Mouse (Mus musculus) limb, embryonic 12.5 days (tissue): ENCODE results near the gene Efhd2. TPM values are rescaled to one million over a fixed set of nuclear protein-coding genes. Genes with fewer than 3 reads are reported as not detected.

Source experiments
- ATAC-seq: fragments of 200-750 bp; cut with Nextera tagmentation; 2 replicates; pipeline ENCODE4 v1.8.0; 2017; ENCODE audit warnings: low read depth, moderate TSS enrichment; ENCODE audit not compliant: insufficient number of reproducible peaks, insufficient read depth, low FRiP score, low TSS enrichment
- H3K27ac ChIP-seq: fragments of 300-500 bp; sonication (generic); 2 replicates; pipeline ENCODE4 v1.5.1; 2016; ENCODE audit warnings: mild to moderate bottlenecking, moderate library complexity
- H3K27me3 ChIP-seq: fragments of 300-500 bp; sonication (generic); 2 replicates; pipeline ENCODE4 v1.6.1; 2016; ENCODE audit warnings: mild to moderate bottlenecking, moderate library complexity
- H3K36me3 ChIP-seq: fragments of 300-500 bp; sonication (generic); 2 replicates; pipeline ENCODE4 v1.6.1; 2016; ENCODE audit warnings: mild to moderate bottlenecking, moderate library complexity
- H3K4me1 ChIP-seq: fragments of 300-500 bp; sonication (generic); replicated peaks from 2 replicates; pipeline ENCODE4 v1.6.1; 2016
- H3K4me2 ChIP-seq: fragments of 300-500 bp; sonication (generic); 2 replicates; pipeline ENCODE4 v1.6.1; 2016; ENCODE audit warnings: mild to moderate bottlenecking, moderate library complexity
- H3K4me3 ChIP-seq: fragments of 300-500 bp; sonication (generic); replicated peaks from 2 replicates; pipeline ENCODE4 v1.5.1; 2016; ENCODE audit warnings: mild to moderate bottlenecking
- H3K9ac ChIP-seq: fragments of 300-500 bp; sonication (generic); replicated peaks from 2 replicates; pipeline ENCODE4 v1.6.1; 2016; ENCODE audit warnings: mild to moderate bottlenecking, moderate library complexity
- H3K9me3 ChIP-seq: fragments of 300-500 bp; sonication (generic); 2 replicates; pipeline ENCODE4 v1.6.1; 2016; ENCODE audit warnings: mild to moderate bottlenecking, moderate library complexity
- WGBS: fragments of 180-500 bp; shearing (Covaris S2); methylation state at CpG from one replicate; pipeline ENCODE4 v1.1.7; 2016; 5-methylcytosine and 5-hydroxymethylcytosine counted together
- polyA plus RNA-seq: library from polyadenylated mRNA; unstranded; fragments of >200 nt; fragmentation: Nextera tagmentation; extraction: Ambion mirVana; gene quantifications from 2 replicates; pipeline ENCODE4 v1.2.1, GENCODE M21; 2016

The Efhd2 gene
- polyA plus RNA-seq, 1 experiment from 2014 or later = 48.4 TPM

DNA sequence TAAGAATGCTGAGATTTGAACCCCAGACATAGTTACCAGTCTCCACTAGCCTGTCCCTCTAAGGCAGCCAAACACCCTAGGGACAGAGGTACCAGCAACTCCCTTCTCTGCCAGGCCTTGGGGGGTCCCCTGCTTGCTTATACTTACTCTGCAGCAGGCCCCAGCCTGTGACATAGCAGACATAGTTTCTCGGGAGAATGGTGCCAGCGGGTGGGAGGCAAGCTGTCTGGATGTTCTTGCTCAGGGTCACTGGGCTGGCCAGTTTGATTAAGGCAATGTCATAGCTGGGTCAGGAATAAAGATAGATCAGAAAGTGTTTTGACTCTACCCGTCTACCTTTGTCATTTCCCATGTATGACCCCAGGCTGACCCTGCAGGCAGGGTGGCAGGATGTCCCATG lies 53.5 kb downstream of the Efhd2 start:
- Histone ChIP-seq H3K36me3 (peaks cover 1% of the 10 kb centered on the region; the same call in 1 of the 2 replicates), H3K27ac (no peak overlapping the region), H3K9me3 (no peaks in the 10 kb centered on the region), H3K27me3 (no peaks in the 10 kb centered on the region), H3K4me3 (no peak overlapping the region), H3K4me1 (0 out of 2 replicates have a peak, but pooled peaks cover 4% of the 10 kb centered on the region), H3K4me2 (no peak overlapping the region), H3K9ac (no peak overlapping the region)
- ATAC-seq = no peak
- WGBS = 82% methylated on average over 3 of the region's 3 CpGs

DNA sequence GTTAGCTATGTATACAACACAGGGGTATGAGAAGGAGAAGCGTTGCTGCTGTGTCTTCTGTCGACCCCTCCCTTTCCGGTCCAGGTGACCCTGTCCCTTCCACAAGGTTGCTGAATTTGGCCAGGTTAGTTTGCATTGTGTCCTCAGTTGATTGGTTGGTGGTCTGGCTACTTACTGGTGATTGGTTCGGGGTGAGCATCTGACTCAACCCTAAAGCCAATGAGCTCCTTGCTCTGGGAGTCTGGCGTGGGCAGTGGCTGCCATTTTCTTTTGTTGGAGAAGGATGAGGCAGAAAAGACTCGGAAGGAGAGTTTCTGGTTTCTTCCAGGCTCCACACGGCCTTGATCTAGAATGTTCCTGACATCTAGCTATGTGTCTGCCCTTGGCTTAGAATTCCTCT lies 55.4 kb downstream of the Efhd2 start:
- no peaks in the 10 kb centered on the region for H3K27me3 ChIP-seq
- H3K9ac ChIP-seq = no peak overlapping the region
- 0 out of 2 replicates have a peak, but pooled peaks cover 4% of the 10 kb centered on the region for H3K4me1 ChIP-seq
- no peak overlapping the region for H3K27ac ChIP-seq
- H3K36me3 ChIP-seq = peaks cover 14% of the 10 kb centered on the region; the same call in 1 of the 2 replicates
- no peak overlapping the region for H3K4me2 ChIP-seq
- no peak for ATAC-seq
- no peaks in the 10 kb centered on the region for H3K9me3 ChIP-seq
- no peak overlapping the region for H3K4me3 ChIP-seq
- WGBS = 95% methylated on average over 7 of the region's 7 CpGs

DNA sequence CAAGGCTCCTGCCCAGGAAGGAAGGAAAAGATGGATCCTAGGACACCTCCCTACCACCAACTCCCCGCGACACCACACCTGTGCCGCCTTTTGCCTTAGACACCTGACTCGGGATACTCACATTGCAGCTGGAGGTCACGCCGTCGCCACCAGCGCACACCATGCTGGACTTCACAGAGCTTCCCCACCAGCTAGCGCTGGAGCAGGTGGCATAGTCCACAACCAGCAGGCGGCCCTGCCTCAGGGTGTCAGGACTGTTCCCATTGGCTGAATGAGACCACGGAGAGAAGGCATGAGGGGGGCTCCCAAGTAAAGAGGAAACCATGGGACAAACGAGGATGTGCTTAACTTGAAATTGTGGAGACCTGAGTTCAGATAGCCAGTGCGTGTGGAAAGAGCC lies 55.9 kb downstream of the Efhd2 start:
- no peaks in the 10 kb centered on the region for H3K27me3 ChIP-seq
- peaks cover 19% of the 10 kb centered on the region; the same call in 1 of the 2 replicates for H3K36me3 ChIP-seq
- no peak overlapping the region for H3K4me3 ChIP-seq
- no peak overlapping the region for H3K4me2 ChIP-seq
- no peak for ATAC-seq
- H3K9ac ChIP-seq = no peak overlapping the region
- no peaks in the 10 kb centered on the region for H3K9me3 ChIP-seq
- H3K27ac ChIP-seq = no peak overlapping the region
- H3K4me1 ChIP-seq = 0 out of 2 replicates have a peak, but pooled peaks cover 4% of the 10 kb centered on the region
- WGBS = 87% methylated on average over 13 of the region's 13 CpGs

DNA sequence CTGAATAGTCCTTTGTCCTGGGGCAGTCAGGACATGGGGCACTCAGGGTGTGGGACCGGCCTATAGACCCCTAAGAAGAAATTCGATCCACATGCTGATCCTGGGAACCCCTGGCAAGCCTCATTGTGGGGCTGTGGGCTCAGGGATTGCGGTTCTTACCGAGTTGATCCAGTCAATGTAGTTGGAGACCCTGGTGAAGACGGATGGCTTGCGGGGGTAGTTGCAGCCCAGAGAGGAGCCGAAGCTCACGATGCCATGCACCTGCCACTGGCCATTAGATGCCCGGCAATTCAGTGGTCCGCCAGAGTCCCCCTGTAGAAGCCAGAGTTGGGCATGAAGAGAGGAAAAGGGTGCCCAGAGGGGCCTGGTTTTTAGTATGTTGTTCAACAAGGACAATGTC lies 57.0 kb downstream of the Efhd2 start:
- 77% methylated on average over 10 of the region's 10 CpGs for WGBS
- H3K27ac ChIP-seq = no peak overlapping the region
- H3K9ac ChIP-seq = no peak overlapping the region
- H3K36me3 ChIP-seq = peaks cover 30% of the 10 kb centered on the region
- H3K27me3 ChIP-seq = no peaks in the 10 kb centered on the region
- no peak for ATAC-seq
- no peak overlapping the region for H3K4me2 ChIP-seq
- no peaks in the 10 kb centered on the region for H3K9me3 ChIP-seq
- 0 out of 2 replicates have a peak, but pooled peaks cover 4% of the 10 kb centered on the region for H3K4me1 ChIP-seq
- no peak overlapping the region for H3K4me3 ChIP-seq

DNA sequence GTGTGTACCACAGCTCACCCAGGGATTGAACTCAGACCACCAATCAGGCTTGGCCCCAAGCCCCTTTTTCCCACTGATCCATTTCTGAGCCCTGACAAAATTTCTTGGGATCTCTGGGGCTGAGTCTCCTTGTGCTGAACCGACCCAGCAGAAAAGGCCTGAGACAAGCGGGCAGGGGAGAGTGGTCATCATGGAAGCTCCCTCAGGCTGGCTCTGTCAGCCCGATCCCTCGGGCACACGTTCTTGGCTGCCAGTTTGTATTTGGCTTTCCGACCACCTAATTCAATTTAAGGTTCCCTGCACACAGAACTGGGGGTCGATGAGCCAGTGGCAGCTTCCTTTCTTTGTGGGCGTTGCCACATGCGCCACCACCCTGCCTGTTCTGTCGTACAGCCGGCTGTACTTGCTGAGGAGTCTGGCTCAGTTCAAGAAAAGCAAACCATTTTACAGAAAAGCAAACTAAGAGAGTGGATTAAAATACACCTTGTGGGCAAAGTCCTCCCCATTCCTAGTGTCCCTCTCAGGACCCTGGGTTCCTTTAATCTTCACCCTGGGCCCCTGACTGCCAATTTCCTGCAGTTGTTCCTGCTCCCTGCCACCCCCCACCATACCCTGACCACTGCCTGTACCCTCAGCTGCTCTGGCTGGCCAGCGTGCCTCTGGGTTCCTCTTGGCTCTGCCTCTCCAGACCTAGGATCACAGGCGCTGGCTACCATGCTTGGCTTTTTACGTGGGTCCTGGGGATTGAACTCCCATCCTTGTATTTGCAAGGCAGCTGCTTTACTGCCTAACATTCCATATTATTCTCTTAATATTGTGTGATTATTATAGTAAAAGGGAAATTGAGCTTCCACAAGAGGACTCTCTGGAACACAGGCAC lies 57.7 kb downstream of the Efhd2 start:
- H3K27me3 ChIP-seq = no peaks in the 10 kb centered on the region
- H3K4me3 ChIP-seq = no peak overlapping the region
- H3K9me3 ChIP-seq = no peaks in the 10 kb centered on the region
- no peak overlapping the region for H3K27ac ChIP-seq
- WGBS = 73% methylated on average over 14 of the region's 14 CpGs
- no peak overlapping the region for H3K4me2 ChIP-seq
- ATAC-seq = no peak
- H3K9ac ChIP-seq = no peak overlapping the region
- H3K4me1 ChIP-seq = 0 out of 2 replicates have a peak, but pooled peaks cover 4% of the 10 kb centered on the region
- peaks cover 37% of the 10 kb centered on the region for H3K36me3 ChIP-seq

DNA sequence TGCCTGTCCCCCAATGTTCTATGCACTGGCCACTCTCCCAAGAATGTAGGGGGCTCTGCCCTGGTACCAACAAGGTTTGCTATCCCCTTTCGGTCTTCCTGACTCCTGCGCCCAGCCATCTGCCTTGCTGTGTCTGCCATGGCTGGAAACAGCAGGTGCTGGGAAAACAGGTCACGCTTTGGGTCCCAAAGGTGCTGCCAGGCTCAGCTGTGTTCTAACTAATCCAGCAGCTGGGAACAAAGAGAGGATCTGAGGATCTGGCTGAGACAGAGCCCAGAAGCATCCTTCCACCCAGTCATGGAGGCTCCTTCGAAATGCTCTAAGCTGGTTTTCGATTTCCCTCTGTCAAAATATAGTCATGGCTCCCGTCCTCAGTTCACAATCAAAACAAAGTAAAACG lies 58.5 kb downstream of the Efhd2 start:
- no peaks in the 10 kb centered on the region for H3K9me3 ChIP-seq
- no peak overlapping the region for H3K9ac ChIP-seq
- H3K36me3 ChIP-seq = peaks cover 45% of the 10 kb centered on the region
- no peak overlapping the region for H3K4me3 ChIP-seq
- H3K27ac ChIP-seq = no peak overlapping the region
- H3K4me2 ChIP-seq = no peak overlapping the region
- no peak for ATAC-seq
- H3K4me1 ChIP-seq = 0 out of 2 replicates have a peak, but pooled peaks cover 4% of the 10 kb centered on the region
- 88% methylated on average over 7 of the region's 7 CpGs for WGBS
- no peaks in the 10 kb centered on the region for H3K27me3 ChIP-seq

DNA sequence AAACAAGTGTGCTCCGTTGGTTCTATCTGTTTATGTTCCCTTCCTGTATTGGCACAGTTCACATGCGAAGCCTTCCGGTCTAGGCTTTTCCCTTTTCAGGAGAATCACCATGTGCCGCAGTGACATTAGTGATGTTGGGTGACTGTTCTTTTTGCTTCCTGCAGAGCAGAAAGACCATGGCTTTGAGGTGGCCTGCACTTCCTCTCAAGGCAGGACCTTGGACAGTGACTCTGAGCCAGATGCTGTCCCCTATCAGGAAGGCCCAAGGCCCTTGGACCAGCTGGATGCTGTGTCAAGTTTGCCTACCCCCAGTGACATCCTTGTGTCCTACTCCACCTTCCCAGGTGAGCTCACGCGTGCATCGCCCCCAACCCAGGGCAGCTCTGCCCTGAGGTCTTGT lies 63.3 kb downstream of the Efhd2 start:
- Histone ChIP-seq H3K9ac (no peak overlapping the region), H3K4me1 (no peaks in the 10 kb centered on the region), H3K9me3 (no peaks in the 10 kb centered on the region), H3K4me2 (no peak overlapping the region), H3K4me3 (no peak overlapping the region), H3K27me3 (no peaks in the 10 kb centered on the region), H3K36me3 (peaks cover 93% of the 10 kb centered on the region), H3K27ac (no peak overlapping the region)
- 97% methylated on average over 7 of the region's 7 CpGs for WGBS
- ATAC-seq = no peak

DNA sequence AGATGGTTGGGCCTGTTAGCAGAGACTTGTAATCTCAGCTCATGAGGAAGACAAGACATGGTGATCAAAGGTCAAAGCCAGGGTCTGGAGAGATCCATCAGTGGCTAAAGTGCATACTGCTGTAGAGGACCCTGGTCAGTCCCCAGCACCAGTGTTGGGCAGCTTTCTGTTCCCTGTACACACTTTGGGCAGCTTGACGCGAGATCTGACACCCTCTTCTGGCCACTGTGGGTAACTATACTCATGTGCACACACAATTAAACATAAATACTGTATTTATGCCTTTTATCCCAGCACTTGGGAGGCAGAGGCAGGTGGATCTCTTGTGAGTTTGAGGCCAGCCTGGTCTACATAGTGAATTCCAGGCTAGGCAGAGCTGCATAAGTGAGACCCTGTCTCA lies 63.7 kb downstream of the Efhd2 start:
- no peak for ATAC-seq
- Histone ChIP-seq H3K27ac (no peak overlapping the region), H3K27me3 (no peaks in the 10 kb centered on the region), H3K9ac (no peak overlapping the region), H3K4me3 (no peak overlapping the region), H3K9me3 (no peaks in the 10 kb centered on the region), H3K4me1 (no peaks in the 10 kb centered on the region), H3K36me3 (peaks cover 94% of the 10 kb centered on the region), H3K4me2 (no peak overlapping the region)
- WGBS = 93% methylated on average over 2 of the region's 2 CpGs

DNA sequence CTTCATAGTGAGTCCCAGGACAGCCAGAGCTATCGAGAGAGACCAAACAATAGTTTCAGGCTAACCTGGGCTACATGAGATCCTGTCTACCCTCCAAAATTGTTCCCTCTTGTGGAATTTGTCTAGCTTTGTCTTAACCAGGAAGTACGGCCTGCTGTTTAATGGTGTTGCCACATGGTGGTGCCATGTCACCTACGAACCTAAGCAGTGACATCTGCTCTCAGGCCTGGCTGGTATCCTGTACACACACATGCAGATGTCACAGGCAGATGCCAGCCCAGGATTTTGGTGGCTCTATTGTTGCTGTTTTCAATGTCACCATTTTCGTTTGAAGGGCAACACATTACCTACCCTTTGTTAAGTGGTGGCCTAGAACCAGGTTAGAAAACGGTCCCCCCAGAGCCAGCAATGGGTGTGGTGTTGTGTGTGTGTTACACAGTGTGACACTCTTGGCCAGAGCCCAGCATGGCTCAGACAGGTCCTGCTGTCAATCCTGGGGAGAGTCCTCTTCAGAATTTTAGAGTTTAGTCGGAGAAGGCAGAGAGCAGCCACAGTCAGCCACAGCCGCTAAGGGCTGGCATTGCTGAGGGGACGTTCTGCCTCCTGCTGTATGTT lies 64.8 kb downstream of the Efhd2 start:
- Histone ChIP-seq H3K4me1 (no peaks in the 10 kb centered on the region), H3K27ac (no peak overlapping the region), H3K9ac (no peak overlapping the region), H3K4me3 (no peak overlapping the region), H3K36me3 (peaks cover 96% of the 10 kb centered on the region), H3K4me2 (no peak overlapping the region), H3K27me3 (no peaks in the 10 kb centered on the region), H3K9me3 (no peaks in the 10 kb centered on the region)
- no peak for ATAC-seq
- WGBS = 79% methylated on average over 8 of the region's 8 CpGs
